Mouse (Mus musculus): ENCODE data around the gene Tvp23b. TPM values are rescaled to one million over a fixed set of nuclear protein-coding genes. Genes with fewer than 3 reads are reported as not detected.

Gene Tvp23b
- total RNA-seq, 4 experiments from 2014 or later = 18.5 to 24.8 (median 21.2) TPM

DNA sequence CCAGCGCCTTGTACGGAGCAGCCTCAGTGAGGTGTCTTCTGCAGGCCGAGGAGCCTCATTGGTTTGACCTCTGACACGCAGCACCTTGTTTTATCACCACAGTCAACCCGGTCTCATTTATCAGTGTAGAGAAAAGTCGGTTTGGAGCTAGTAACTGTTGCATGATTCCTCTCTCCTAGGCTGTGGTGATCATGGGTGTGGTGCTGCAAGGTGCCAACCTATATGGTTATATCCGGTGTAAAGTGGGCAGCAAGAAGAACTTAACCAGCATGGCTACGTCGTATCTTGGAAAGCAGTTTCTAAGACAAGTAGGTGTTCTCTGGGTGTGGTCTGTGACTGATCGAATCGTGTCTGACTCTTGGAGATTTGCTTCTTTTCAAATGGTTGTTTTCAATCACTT is 12.5 kb downstream of the Tvp23b start:
- no peak for DNase-seq (ENCODE audit: low spot score)

DNA sequence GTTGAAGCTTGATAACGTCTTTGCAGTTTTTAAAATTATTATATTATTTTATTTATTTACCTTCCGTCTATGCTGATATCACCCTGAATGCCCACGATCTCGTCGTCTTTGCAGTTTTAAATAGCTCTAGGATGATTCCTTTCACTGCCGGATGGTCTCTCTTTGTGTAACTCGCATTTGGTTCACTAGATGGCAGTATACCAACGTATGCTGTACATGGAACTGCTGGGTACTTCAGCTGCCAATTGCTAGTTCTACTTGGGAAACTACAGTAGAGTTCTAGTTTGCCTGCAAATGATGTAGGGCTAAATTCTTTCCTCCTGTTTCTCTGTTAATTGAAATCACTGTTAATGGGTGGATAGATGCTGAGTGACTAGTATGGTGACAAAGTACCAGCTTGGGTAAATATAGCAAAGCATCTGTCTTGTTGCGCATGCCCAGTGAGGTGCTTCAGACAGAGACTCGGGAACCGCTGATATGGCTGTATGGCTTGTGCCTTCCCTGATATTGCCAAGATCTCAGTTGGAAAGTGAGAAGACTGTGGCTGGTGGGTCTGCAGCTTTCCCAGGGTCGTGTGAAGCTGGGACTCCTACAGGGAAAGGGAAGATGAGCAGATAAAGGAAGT is 22.6 kb downstream of the Tvp23b start:
- peak; percentile 84 for DNase-seq (ENCODE audit: low spot score)

DNA sequence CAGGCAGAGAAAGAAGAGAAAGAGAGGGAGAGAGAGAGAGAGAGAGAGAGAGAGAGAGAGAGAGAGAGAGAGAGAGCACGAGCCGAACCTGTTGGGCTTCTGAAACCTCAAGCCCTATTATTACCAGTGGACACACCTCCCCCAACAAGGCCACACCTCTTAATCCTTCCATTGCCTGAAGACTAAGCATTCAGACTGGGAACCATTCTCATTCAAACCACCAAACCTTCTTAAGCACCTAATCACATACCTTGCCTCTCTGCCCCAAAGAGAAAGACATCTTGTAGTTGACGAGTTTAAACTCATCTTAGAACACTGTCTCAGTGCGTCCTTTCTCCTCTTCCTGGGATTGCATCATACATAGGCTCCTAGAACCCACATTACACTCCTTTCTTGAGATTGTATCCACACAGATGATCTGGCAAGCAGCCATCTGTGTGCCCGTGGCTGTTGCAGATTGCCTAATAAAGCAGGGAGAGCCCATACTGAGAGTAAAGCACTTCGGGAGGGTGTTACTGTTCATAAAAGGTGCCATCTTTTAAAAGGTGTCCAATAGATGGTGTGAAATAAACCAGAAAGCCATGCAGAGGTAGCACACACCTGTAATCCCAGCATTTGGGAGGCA is 24.7 kb downstream of the Tvp23b start:
- DNase-seq (ENCODE audit: low spot score) = no peak

DNA sequence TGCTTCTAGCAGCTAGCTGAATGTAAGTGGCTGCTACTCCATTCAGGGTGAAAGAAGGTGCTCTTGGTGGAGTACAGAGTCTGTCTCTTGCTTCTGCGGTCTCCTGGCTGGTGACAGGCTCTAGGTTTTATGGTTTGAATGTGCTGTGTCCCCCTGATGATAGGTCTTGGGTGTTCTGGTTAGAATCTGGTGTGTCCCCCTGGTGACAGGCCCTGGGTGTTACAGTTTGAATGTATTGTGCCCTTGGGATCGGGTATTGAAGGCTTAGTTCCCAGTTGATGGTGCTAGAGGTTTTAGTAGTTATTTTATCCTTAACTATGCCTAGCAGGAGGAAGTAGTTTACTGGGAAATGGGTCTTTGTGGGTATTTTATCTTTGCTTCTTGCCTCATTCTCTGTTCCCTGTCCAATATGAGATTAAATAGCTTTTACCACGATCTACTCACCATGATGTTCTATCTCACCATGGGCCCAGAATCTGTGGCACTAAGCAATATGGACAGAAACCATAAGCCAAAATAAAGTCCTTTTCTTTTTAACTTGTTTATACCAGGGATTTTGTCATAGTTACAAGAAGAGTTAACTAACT is 30.6 kb downstream of the Tvp23b start:
- DNase-seq (ENCODE audit: low spot score) = no peak

DNA sequence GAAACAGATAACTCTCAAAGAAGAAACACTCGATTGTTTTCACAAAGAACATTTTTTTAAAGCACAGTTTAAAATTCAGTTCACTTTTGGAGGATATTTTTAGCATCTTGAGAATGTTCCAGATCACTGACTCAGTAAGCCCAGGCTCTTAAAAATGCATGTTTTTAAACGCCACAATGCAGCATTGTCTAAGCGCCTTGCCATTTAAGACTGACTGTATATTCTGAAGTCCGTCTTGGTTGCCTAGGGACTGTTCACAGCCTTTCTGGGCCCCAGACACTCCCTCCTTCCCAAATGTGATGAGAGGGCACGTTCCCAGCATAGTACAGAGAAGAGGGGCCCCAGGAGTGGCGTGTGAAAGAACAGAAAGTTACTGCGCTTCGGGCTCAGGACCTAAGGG is 32.1 kb downstream of the Tvp23b start:
- no peak for DNase-seq (ENCODE audit: low spot score)

DNA sequence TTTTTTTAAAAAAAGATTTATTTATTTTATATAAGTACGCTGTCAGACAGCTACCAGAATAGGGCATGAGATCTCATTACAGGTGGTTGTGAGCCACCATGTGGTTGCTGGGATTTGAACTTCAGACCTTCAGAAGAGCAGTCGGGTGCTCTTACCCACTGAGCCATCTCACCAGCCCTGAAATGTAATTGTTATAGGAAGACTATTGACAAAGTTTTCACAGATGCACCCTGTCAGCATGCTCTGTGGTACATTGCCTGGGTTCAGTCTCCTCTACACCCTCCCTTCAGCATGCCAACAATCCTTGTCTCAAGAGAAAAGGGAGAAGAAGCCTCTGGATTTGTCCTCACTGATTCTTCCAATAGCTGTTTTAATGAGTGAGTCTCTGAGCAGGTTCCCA is 33.9 kb downstream of the Tvp23b start:
- DNase-seq (ENCODE audit: low spot score) = no peak

DNA sequence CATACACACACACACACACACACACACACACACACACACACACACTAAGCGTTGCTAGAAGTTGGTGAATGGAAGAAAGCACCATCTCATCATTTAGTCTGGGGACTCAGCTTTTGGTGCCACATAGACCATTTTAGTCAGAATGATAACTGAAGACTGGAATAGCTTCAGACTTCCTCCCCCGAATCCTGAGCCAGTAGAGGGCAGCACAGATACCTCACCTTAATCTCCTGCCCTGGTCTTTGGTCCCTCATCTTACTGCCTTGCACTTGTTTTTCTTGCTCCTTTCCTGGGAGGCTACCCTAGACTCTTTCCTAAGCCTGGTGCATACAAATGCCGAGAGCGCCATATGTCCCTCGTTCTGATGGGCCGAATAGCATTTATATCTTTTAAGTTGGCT is 35.3 kb downstream of the Tvp23b start:
- DNase-seq (ENCODE audit: low spot score) = no peak

DNA sequence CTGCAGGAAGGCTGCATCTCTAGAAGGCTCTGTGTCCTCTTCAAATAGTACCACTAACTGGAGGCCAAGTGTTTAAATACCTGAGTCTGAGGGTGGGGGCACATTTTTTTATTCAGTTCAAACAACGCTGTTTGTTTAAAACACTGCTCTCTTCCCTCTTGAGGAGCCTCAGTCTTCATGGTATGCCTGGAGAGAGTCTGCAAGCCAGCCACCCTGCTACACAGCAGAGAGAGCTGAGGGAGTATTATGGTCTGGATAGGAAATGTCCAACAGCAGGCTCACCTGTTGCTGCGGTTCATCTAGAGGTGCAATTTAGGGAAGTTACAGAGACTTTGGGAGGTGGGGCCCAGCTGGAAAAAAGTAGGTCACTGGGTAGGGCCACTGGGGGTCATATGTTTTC is 36.2 kb downstream of the Tvp23b start:
- DNase-seq (ENCODE audit: low spot score) = no peak

DNA sequence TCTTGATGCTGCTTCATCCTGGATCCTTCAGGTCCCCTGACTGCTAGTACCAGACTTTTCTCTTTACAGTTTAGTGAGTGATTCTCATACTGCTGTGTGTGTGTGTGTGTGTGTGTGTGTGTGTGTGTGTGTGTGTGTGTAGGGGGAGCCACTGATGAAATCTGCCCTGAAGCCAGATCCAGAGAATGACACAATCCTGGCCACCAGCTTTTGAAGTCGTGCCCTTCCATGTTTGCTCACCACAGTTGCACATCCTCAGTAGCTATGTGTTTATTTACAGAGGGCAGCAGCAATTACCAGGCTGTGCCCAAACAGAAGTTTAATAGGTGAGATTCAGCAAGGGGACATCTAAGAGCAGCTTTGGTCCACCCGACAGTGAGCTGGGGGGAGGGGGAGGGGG is 37.5 kb downstream of the Tvp23b start:
- no peak for DNase-seq (ENCODE audit: low spot score)

DNA sequence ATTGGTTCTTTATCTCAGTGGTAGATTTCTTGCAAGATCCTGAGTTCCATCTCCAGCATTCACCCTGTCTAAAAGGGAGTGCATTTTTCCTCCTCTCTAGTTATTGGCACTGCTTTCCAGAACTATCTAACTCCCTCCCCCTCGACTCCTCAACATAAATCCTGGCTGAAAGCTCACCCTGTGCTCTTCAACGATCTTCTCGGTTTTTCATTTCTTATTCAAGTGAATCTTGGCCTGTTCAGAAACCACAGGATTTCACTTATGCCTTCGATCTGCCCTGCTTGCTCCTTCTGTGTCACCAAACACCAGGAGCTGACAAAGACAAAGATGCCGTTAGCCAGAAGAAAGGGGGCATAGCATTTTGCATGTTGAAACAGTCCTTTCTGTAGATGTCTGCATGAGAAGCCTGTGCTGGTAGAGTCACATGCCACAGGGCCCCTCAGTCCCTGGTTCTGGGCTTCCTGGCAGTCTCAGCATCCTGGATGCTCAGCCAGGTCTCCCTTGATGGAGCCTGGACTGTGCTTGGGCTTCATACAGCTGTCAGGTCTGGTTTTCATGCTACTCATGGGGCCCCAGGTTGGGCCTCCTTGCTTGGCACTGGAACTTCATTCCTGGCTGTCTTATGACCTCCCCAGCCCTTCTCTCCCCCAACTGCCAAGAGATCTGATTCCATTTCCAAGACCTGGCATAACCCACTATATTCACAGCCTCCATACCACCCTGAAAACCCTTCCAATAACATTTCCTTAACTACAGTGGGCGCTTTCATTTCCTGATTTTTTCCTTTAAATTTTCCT is 40.9 kb downstream of the Tvp23b start:
- DNase-seq (ENCODE audit: low spot score) = no peak

DNA sequence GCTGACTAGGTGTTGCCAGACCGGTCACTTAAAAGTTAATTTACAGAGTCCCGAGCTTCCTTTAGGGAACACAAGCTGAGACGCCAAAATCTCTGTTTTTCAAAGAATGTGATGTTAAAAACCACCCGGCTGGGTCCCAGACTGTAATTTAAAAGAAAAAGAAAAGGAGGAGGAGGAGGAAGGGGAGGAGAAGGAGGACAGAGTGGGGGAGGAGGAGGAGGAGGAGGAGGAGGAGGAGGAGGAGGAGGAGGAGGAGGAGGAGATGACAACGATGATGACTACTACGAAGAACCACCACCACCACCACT is 41.4 kb downstream of the Tvp23b start:
- no peak for DNase-seq (ENCODE audit: low spot score)

DNA sequence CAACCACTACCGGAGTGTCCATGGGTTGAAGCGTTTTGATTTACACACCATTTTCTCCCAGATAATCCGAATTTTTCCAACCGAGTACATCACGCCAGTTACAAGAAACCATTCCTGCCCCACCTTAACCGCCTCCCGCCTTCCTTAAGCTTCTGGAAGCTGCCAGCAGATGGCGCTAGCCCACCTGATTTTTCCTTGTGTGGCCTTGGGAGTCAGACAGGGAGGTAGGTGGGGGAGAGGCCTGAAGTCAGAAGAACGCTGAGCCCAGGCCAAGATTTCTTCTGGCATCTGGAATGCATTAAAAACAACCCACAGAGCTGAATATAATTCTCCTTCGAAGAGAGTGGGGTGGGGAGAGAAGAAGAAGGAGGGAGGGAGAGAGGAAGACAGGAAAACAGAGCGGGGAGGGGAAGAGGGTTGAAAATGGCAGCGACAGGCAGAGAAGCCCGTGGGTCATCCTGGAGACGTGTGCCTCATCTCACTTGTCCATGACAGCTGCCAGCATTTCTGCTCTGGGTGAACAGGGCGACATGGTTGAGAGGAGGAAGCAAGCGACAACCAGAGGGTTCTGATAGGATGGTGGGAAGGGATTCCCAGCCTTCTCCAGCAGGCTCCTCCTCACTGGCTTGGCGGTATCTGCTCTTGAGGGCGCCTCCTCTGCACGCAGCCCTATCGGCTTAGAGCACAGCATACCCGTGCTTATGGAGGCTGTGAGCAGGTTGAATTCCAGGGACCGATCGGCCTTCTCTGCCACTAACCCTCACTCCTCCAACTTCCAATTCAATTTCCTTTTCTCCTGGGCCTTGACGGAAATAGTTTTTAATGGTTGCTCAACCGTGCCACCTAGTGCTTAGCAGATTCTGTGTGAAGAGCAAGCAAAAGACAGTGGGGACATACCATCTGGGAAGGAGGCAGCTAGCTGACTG is 42.1 kb downstream of the Tvp23b start:
- DNase-seq (ENCODE audit: low spot score) = peak; percentile 94

DNA sequence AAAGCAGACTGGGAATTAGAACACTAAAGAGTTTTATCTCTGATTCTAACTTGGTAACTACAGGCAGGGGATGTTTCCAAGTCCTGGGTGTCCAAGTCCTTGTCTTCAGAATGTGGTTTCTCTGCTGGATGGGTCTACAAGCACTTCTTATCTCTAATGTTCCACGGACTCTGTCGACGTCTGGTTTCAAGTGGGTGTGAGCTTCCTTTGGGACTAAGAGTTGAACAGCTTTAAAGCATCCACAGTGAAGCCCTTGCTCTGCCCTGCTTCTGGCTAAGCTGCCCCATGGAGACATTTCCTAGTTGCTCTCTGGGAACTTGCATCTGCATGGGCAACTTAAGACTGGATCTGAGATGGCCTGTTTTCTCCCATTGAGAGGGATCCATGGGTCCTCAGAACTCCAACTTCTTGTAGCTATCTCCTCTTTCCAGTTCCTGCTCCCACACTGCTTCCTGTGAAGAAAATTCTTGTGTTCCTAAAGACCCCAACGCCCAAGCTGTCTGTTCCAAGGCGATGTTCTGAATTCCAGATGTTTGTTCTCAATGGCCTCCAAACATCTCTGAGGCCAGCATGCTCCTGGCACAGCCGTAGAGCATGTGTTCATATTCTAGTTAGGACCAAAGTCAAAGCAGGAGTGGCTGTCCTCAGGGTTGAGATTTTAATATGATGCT is 45.0 kb downstream of the Tvp23b start:
- DNase-seq (ENCODE audit: low spot score) = peak; percentile 76

DNA sequence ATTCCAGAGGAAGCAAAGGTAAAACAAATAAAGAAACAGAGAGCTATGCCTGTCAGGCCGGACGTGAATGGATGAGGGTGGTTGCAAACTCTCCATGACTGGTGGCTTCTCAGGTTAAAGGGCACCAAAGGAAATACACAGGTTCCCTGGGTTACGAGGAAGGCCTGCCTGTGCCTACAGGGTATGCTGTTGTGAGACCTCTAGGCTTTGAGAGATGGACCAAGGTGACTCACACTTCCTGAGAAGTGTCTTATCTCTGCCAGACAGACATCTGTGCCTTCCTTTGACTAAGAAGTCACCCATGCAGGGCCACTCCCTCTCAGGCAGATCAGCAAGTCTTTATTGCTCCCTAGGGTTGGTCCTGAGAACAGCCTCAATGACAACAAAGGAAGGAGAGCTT is 50.5 kb downstream of the Tvp23b start:
- DNase-seq (ENCODE audit: low spot score) = no peak

DNA sequence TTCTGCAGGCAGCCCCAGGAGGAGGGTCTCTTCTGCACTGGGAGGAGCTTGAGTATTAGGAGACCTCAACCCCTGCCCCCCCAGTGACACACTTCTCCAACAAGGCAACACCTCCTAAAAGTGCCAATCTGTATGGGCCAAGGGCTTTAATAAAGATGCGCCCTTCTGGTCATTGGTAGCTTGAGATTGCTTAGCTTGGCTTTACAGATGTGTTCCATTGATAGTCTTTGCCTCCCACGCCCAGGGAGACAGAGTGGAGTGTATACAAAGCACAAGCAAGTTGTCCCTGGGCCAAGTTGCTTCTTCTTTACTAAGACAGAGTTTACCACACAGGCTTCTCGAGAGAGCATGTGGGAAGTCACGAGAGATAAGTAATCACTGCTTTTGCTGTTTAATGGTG is 51.3 kb downstream of the Tvp23b start:
- DNase-seq (ENCODE audit: low spot score) = no peak

DNA sequence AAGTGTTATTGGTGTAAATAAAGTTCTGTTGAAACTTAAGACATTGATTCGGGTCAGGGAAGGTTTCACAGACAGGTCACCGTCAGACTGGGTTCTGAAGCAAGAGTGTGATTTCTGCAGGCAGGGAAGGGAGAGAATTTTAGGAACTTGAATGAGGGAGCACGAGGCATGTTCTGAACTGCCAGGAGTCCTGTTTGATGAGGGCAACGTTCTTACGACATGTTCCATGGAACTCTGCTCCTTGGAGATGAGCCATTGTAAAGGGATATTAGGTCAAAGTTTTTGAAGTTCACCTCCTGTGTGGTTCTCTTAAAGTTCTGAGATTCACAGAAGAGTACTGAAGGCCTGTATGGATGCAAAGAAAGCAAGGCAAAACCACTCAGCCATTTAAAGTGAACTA is 51.9 kb downstream of the Tvp23b start:
- no peak for DNase-seq (ENCODE audit: low spot score)

DNA sequence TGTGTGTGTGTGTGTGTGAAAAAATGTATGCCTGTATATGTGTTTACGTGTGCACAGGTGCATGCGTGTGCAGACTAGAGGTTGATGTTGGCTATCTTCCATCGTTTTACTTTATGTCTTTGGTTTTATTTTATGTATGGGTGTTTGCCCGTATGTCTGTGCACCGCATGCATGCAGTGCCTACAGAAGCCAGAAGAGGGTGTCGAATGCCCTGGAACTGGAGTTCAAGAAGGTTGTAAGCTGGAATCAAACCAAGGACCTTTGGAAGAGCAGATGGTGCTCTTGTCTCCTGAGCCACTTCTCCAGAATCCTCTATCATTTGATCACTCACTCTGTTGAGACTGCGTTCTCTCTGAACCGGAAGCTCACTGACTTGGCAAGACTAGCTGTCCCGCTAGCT is 53.8 kb downstream of the Tvp23b start:
- DNase-seq (ENCODE audit: low spot score) = no peak

DNA sequence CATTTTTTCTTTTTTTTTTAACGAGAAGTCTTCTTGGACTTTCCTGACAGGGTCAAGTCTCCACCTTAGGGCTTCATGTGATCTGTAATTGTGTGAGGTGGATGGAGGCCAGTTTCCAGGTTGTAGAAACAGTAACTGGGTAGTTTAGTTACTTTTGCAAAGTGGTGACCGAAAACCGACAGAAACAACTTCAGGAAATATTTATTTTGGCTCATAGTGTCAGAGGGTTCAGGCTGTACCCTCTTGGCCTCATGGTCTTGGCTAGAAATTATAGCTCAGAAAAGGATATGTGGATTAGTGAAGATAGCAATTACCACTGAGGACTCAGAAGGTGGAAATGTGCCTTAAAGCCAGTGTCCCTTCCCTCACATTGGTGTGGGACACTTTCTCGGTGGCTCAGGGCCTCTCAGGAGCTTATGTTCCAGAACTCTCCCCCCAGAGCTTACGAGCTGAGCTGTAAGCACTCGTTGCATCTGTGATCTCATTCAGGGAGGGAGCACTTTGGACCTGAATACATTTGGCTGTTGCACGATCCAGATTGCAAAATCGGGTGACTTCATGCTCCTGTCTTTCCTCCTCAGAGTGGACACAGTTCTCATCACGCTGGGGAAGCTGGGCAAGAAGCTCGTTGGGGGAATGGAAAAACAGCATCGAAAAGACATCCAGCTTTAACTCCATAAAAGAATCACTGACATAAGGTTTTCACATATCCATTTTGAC is 55.7 kb downstream of the Tvp23b start:
- peak; percentile 62 for DNase-seq (ENCODE audit: low spot score)

DNA sequence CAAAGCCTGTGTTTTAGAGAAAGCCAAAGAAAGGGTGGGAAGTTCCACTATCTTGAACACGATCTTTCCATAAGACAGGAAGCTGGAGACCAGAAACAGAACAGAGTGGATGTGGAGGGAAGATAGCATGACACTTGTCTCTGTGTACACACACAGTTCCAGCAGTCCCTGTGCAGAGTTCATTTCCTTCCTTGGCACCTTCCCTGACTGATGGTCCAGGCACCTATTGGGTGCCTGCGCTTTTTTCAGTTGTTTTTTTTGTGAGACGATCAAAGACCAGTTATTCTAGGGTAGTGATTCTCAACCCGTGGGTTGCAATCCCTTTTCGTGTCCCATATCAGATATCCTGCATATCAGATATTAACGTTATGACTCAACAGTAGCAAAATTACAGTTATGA is 58.7 kb downstream of the Tvp23b start:
- no peak for DNase-seq (ENCODE audit: low spot score)

DNA sequence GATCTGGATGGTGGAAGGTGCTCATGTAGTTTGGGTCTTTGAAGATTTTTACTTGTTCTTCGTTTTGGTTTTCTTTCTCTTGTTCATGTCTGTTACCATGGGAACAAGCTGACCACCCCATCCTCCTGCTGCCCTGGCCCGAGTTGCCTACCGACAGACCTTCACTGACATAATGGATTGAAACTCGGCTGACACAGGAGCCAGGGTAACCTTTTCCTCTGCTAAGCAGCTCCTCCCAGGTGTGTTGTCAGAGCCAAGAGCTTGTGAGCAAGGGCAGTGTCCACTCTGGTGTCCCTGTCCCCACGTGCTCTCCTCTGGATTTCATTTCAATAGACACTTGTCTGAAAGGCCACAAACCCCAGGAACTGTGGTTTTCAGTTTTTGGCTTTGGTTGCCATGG is 59.7 kb downstream of the Tvp23b start:
- DNase-seq (ENCODE audit: low spot score) = no peak

DNA sequence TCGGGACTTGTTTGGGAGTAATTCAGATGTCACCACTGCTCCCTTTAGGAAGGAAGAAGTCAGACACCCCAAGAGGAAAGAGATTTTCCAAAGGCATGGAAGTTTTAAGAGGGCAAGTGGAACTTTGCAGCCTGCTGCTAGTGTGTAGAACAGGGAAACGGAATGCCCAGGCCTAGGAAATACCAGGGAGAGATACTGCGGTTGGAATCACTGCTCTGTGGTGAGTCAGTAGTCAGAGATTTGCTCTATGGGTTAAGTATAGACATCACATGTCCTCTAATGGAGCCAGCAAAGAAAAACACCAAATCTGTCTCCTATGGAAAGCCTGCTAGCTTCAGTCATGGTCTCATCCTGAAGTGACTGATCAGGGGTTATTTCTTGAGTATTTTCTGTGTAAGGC is 60.9 kb downstream of the Tvp23b start:
- no peak for DNase-seq (ENCODE audit: low spot score)
